Mouse (Mus musculus) liver, embryonic 12.5 days (tissue): ENCODE data around the gene Tshr. TPM values are rescaled to one million over a fixed set of nuclear protein-coding genes. Genes with fewer than 3 reads are reported as not detected.
"Not testable (repeated sequence)": the region's sequence is repeated elsewhere in the genome, so short reads cannot be mapped to it uniquely, and the experiment has no call there.

Source experiments
- ATAC-seq: fragments of 200-750 bp; cut with Nextera tagmentation; 2 replicates; pipeline ENCODE4 v1.8.0; 2017; ENCODE audit warnings: moderate number of reproducible peaks, mild to moderate bottlenecking, moderate library complexity
- H3K27ac ChIP-seq: fragments of 300-500 bp; sonication (generic); 2 replicates; pipeline ENCODE4 v1.5.1; 2016; ENCODE audit warnings: mild to moderate bottlenecking
- H3K27me3 ChIP-seq: fragments of 300-500 bp; sonication (generic); replicated peaks from 2 replicates; pipeline ENCODE4 v1.6.1; 2016; ENCODE audit warnings: mild to moderate bottlenecking, moderate library complexity
- H3K36me3 ChIP-seq: fragments of 300-500 bp; sonication (generic); 2 replicates; pipeline ENCODE4 v1.6.1; 2016; ENCODE audit warnings: mild to moderate bottlenecking, moderate library complexity
- H3K4me1 ChIP-seq: fragments of 300-500 bp; sonication (generic); 2 replicates; pipeline ENCODE4 v1.6.1; 2016
- H3K4me2 ChIP-seq: fragments of 300-500 bp; sonication (generic); 2 replicates; pipeline ENCODE4 v1.6.1; 2016; ENCODE audit warnings: mild to moderate bottlenecking, moderate library complexity
- H3K4me3 ChIP-seq: fragments of 300-500 bp; sonication (generic); 2 replicates; pipeline ENCODE4 v1.5.1; 2016; ENCODE audit warnings: mild to moderate bottlenecking, moderate library complexity
- H3K9ac ChIP-seq: fragments of 300-500 bp; sonication (generic); 2 replicates; pipeline ENCODE4 v1.6.1; 2016; ENCODE audit warnings: mild to moderate bottlenecking, moderate library complexity
- H3K9me3 ChIP-seq: fragments of 300-500 bp; sonication (generic); replicated peaks from 2 replicates; pipeline ENCODE4 v1.6.1; 2016; ENCODE audit warnings: mild to moderate bottlenecking, moderate library complexity
- WGBS: fragments of 180-500 bp; shearing (Covaris S2); methylation state at CpG from one replicate; pipeline ENCODE4 v1.1.7; 2016; ENCODE audit not compliant: insufficient replicate concordance; 5-methylcytosine and 5-hydroxymethylcytosine counted together
- polyA plus RNA-seq: library from polyadenylated mRNA; unstranded; fragments of >200 nt; fragmentation: Nextera tagmentation; extraction: Ambion mirVana; gene quantifications from 2 replicates; pipeline ENCODE4 v1.2.1, GENCODE M21; 2016

Tshr gene
- 0.05 TPM in 1 of 2 replicates, not detected in the other for polyA plus RNA-seq

DNA sequence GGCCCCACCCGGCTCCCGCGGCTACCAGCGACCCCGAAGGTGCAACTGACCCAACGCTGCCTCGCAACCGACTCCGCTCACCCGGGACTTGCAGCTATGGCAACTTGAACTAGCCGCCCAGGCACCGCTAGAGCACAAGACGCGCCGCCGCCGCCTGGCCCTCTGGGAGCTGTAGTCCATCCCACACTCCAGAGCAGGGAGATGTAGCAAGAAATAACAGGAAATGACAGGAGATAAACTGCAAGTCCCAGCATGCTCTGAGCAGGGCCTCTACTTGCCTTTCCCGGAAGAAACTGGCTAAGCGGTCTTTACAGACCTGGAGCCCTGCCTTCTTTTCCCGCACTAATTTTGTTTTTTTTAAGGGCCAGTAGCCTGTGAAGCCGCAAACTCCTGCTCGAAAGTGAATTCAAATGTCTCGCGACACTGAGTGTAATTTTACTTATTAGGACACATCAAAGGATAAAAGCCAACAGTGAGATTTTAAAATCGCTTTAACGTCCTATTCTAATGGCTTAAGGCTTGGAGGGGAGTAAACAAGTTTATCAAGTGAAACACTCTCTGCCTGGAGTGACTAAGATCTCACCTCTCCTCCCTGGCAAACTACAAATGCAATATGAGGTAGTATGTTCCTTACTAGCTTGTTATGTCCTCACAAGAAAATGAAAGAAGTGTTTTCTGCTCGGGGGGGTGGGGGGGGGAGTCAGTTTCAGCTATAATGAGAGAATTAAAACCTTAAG lies at the start of gene Tshr, which contains the start of gene Cep128:
TSS of gene Tshr (plus strand) at position 283 of the 737 bp plus-strand sequence.
TSS of gene Cep128 (minus strand) at position 129 of the 737 bp plus-strand sequence.
- under 1% methylated on average over 27 of the region's 27 CpGs for WGBS
- H3K4me3 ChIP-seq = peak within 1 kb of the TSS; percentile 69
- H3K4me2 ChIP-seq = peak within 1 kb of the TSS; percentile 78
- H3K27me3 ChIP-seq = no peaks in the 10 kb centered on the region; the same call in 1 of the 2 replicates
- peaks cover 44% of the 10 kb centered on the region for H3K4me1 ChIP-seq
- peak within 1 kb of the TSS; percentile 86 for H3K9ac ChIP-seq
- peak within 1 kb of the TSS; percentile 88 for H3K27ac ChIP-seq
- H3K36me3 ChIP-seq = peaks cover 23% of the 10 kb centered on the region
- peak; percentile 100 for ATAC-seq
- no peaks in the 10 kb centered on the region for H3K9me3 ChIP-seq

DNA sequence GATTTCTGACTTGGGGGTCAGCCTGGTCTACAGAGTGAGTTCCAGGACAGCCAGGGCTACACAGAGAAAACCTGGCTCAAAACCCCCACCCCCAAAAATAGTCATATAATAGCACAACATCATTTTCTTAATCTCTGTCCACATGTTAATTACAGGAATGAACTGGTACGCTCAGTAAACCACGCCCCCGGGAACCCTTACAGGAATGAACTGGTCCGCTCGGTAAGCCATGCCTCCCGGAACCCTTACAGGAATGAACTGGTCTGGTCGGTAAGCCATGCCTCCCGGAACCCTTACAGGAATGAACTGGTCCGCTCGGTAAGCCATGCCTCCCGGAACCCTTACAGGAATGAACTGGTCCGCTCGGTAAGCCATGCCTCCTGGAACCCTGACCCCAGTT lies 45.7 kb upstream of the Tshr start:
- not testable (repeated sequence) for H3K9ac ChIP-seq, ATAC-seq, H3K4me2 ChIP-seq, H3K27me3 ChIP-seq, H3K4me3 ChIP-seq, H3K27ac ChIP-seq, H3K9me3 ChIP-seq, H3K4me1 ChIP-seq
- H3K36me3 ChIP-seq = peaks cover 49% of the 10 kb centered on the region
- 92% methylated on average over 13 of the region's 13 CpGs for WGBS

DNA sequence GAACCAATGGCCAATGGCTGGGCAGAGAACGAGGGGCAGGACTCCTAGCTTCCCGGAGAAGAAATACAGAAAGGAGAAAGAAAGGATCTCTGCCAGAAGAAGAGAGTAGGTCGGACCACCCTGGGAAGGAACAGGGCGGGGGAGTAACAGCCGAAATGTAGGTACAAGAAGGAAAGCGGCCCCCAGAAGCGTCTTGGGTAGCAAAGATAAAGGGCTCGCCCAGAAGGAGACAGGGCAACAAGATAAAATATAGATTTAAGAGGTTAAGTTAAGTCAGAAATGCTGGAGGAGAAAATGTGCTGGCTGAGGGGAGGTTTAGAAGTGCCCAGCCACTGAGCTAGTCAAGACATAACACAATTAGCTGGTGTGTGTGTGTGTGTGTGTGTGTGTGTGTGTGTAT lies 30.6 kb upstream of the Tshr start:
- H3K9me3 ChIP-seq = no peaks in the 10 kb centered on the region
- peak overlapping the region; percentile 31; the same call in 1 of the 2 replicates for H3K9ac ChIP-seq
- H3K4me3 ChIP-seq = peak overlapping the region; percentile 21
- no peaks in the 10 kb centered on the region for H3K27me3 ChIP-seq
- peaks cover 28% of the 10 kb centered on the region for H3K36me3 ChIP-seq
- ATAC-seq = peak; percentile 96
- H3K27ac ChIP-seq = peak overlapping the region; percentile 78
- peaks cover 38% of the 10 kb centered on the region for H3K4me1 ChIP-seq
- H3K4me2 ChIP-seq = peak overlapping the region; percentile 64
- WGBS = 30% methylated on average over 8 of the region's 8 CpGs

DNA sequence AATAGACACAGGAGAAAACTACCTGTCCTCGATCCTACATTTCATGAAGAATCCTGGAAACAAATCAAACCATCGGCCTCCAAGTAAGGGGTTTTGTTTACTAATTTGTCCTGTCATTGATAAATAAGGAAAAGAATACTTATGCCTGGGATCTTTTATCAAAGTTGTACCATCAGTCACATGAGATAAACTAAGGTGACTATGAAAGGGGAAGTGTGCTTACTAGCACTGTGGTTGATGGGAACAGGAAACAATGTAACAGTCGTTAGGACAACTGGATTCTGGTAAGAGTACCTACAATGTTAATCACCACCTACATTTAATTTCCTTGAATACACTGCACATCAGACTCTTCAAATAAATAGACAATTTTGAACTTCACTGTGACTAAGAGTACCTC lies 15.2 kb upstream of the Tshr start:
- Histone ChIP-seq H3K4me1 (no peaks in the 10 kb centered on the region), H3K27ac (no peak overlapping the region), H3K27me3 (no peaks in the 10 kb centered on the region), H3K9ac (no peak overlapping the region), H3K36me3 (peaks cover 60% of the 10 kb centered on the region), H3K4me3 (no peak overlapping the region), H3K4me2 (no peak overlapping the region), H3K9me3 (no peaks in the 10 kb centered on the region)
- WGBS = 70% methylated on average over 3 of the region's 3 CpGs
- ATAC-seq = no peak

DNA sequence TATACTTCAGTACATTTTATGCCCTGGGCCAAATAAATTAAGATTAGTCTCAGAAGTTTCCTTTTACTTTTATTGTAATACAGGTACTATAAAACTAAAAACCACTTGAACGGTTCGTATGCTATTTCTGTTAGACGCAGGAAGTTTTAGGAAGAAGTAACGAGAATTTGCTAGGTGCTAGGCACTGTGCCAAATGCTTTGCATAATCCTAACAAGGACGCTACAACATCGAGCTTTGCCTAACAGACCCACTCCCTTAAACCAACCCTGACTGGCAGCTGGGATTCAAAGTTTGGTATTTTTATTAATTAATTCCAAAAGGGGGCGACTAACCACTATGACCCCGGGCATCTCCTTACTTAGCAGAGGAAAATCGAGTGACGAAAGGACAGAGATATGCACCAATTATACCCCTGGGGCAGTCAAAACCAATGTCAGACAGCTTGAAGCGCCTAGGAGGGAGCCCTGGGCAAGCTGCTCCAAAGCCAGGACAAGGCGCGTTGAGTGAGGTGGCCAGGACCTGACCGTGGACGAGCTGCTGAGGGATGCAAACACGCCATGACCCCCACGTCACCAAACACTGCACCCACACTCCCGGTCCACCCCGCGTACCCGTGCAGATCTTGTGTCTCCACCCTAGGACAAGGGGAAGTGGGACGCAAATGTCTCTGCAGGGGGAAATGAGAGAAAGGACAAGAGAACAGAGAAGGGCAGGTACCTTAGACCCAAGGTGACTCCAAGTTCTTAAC lies 673 bp upstream of the Tshr start:
- peak overlapping the region; percentile 78 for H3K4me2 ChIP-seq
- H3K9me3 ChIP-seq = no peaks in the 10 kb centered on the region
- peak overlapping the region; percentile 81 for H3K27ac ChIP-seq
- peak; percentile 74 for ATAC-seq
- H3K9ac ChIP-seq = peak overlapping the region; percentile 86
- no peaks in the 10 kb centered on the region for H3K27me3 ChIP-seq
- peaks cover 28% of the 10 kb centered on the region for H3K36me3 ChIP-seq
- peaks cover 44% of the 10 kb centered on the region for H3K4me1 ChIP-seq
- 3% methylated on average over 22 of the region's 22 CpGs for WGBS
- peak overlapping the region; percentile 69 for H3K4me3 ChIP-seq

DNA sequence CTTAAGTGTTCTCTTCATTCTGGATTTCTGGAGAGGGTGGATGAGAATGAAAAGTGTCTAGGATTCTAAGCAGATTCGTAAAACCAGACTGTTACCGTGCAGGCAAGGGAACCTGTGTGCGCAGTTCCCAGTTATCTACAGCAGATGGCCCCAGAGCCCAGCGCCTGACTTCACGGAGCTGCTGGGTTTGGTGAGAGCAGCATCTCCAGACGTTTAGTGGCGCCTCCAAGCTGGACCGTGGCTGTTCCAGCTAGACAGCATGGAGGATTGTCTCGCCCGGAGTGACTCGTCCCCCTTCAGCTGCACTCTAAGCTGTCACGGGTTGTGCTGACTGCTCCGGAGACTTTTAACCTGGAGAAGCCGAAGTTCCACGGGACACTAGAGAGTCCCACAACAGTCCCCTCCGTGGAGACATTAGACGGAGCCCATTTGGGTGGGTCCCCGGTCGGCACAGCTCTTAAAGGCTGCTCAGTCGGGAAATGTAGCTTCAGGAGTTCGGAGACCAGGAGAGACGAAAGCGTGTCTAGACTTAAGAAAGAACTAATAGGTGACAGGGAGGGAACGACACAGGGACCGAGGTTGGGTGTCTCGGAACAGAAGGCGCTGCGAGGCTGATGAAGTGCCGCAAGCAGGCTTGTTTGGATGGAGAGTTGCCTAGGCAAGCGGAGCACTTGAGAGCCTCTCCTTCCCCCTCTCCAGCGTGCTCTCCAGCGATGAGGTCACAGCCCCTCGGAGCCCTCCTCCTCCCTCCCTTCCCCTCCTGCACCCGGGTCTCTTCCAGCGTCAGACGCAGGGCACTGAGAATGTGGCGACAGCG lies 16.1 kb downstream of the Tshr start:
- Histone ChIP-seq H3K36me3 (no peaks in the 10 kb centered on the region), H3K9me3 (no peaks in the 10 kb centered on the region), H3K9ac (peak overlapping the region; percentile 6; the same call in 1 of the 2 replicates), H3K4me3 (peak overlapping the region; percentile 39), H3K27ac (no peak overlapping the region), H3K4me2 (peak overlapping the region; percentile 67), H3K4me1 (peaks cover 5% of the 10 kb centered on the region), H3K27me3 (peaks cover 58% of the 10 kb centered on the region)
- 2% methylated on average over 38 of the region's 38 CpGs for WGBS
- peak; percentile 44; the same call in 1 of the 2 replicates for ATAC-seq

DNA sequence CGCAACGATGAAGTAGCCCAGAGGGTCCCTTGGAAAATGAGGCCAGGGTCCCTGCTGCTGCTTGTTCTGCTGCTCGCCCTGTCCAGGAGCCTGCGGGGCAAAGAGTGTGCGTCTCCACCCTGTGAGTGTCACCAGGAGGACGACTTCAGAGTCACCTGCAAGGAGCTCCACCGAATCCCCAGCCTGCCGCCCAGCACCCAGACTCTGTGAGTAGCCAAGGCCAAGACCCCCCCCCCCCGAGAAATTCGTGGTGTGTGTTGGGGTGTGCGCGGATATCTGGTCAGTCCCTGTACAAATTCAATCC lies 16.6 kb downstream of the Tshr start:
- Histone ChIP-seq H3K9me3 (no peaks in the 10 kb centered on the region), H3K4me1 (peaks cover 5% of the 10 kb centered on the region), H3K27me3 (peaks cover 58% of the 10 kb centered on the region), H3K36me3 (no peaks in the 10 kb centered on the region), H3K9ac (peak overlapping the region; percentile 6; the same call in 1 of the 2 replicates), H3K27ac (no peak overlapping the region), H3K4me3 (peak overlapping the region; percentile 39), H3K4me2 (peak overlapping the region; percentile 67)
- WGBS = 9% methylated on average over 12 of the region's 12 CpGs
- ATAC-seq = 0 out of 2 replicates have a peak, but pooled peaks have one; percentile 21

DNA sequence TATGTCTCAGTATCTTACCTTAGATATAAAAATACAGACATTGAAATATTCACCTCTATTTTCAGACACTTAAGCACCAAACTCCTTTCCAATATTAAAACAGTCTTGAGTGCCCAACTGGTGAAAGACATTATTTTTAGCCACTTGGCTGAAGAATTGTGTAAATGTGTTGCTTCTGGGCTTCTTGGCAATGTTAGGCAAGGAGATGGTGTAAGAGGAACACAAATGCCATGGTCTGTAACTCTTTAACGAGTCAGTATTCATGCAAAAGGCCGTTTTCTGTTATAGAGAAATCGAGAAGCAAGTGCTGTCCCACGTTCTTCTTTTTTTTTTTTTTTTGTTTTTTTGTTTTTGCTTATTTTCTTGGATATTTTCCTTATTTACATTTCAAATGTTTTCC lies 25.9 kb downstream of the Tshr start:
- no peak overlapping the region for H3K4me2 ChIP-seq
- WGBS = 80% methylated on average over 4 of the region's 4 CpGs
- no peak for ATAC-seq
- H3K4me1 ChIP-seq = no peaks in the 10 kb centered on the region
- no peak overlapping the region for H3K4me3 ChIP-seq
- H3K36me3 ChIP-seq = no peaks in the 10 kb centered on the region
- H3K27ac ChIP-seq = no peak overlapping the region
- no peak overlapping the region for H3K9ac ChIP-seq
- H3K27me3 ChIP-seq = no peaks in the 10 kb centered on the region
- no peaks in the 10 kb centered on the region for H3K9me3 ChIP-seq

DNA sequence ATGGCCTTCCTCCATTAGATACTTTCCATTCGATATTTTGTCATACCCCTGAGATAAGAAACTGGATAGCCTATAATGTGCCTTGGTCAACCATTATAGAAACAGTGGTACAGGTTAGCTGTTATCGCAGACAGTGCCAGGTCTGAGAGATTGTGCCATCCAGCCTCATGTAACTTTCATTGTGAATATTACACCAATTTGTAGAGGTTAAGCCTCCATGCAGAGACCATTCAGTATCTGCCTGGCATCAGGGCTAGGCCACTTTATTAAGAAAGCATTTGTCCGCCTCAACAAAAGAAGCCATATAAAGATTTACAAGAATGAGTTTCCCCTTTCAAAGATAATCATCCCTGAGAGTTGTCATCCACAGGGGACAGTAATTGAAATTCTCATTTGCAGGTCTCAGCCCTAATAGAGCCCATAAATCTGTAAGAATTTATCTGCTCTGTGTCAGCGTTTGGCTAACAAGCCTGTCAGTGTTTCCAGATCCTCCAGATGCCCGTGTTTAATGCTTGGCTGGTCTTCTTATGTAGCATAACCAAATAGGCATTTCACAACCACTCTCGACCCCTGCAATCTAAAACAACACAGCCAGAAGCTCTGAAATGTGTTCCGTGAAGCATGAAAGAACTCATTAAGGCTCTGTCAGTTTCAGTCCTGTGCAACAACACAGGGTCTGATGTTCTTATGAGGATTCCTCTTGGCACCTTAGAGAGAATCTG lies 28.3 kb downstream of the Tshr start:
- no peak overlapping the region for H3K27ac ChIP-seq
- ATAC-seq = no peak
- H3K4me2 ChIP-seq = no peak overlapping the region
- no peak overlapping the region for H3K9ac ChIP-seq
- H3K4me3 ChIP-seq = no peak overlapping the region
- no peaks in the 10 kb centered on the region for H3K27me3 ChIP-seq
- H3K36me3 ChIP-seq = no peaks in the 10 kb centered on the region
- H3K4me1 ChIP-seq = no peaks in the 10 kb centered on the region
- WGBS = 60% methylated on average over 7 of the region's 7 CpGs
- H3K9me3 ChIP-seq = no peaks in the 10 kb centered on the region

DNA sequence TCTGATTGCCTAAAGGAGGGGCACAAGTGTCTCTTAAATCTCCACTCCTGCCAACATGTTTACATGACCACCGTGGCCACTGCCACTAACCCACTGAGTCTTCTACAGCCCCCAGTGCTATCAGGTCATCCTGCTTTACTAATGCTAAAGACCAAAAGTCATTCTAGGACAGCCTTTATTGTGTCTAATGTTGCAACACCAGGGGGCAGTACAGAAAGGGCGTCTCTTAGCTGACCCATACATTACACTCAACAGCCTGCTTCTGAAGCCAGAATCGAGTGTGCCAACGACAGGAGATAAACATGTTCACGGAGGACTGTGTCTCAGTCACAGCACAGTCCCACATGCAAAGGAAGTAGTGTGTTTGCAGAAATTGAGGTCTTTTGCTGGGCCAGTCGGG lies 30.7 kb downstream of the Tshr start:
- Histone ChIP-seq H3K4me1 (no peaks in the 10 kb centered on the region), H3K9me3 (no peaks in the 10 kb centered on the region), H3K4me3 (no peak overlapping the region), H3K4me2 (no peak overlapping the region), H3K27me3 (no peaks in the 10 kb centered on the region), H3K9ac (no peak overlapping the region), H3K36me3 (no peaks in the 10 kb centered on the region), H3K27ac (no peak overlapping the region)
- 66% methylated on average over 6 of the region's 6 CpGs for WGBS
- ATAC-seq = no peak

DNA sequence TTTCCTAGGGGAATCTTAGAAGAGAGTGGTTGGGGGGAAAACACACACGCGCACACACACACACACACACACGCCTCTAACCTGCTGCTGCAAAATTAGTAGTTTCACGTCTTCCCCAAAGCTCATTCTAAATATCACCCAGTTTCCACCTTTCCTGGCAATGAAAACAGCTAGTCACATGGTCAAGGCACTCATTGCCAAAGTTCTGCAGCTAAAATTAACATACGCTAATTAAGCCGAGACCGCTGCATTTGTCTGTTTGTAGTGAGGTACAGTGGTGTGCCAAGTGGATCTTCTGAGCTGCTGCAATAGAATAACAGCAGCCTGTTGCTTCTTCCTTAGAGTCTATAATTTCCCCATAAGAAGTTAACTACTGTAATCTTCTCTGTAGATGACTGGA lies 32.5 kb downstream of the Tshr start:
- Histone ChIP-seq H3K36me3 (no peaks in the 10 kb centered on the region), H3K27me3 (no peaks in the 10 kb centered on the region), H3K4me1 (no peaks in the 10 kb centered on the region), H3K4me3 (no peak overlapping the region), H3K4me2 (no peak overlapping the region), H3K9me3 (no peaks in the 10 kb centered on the region), H3K9ac (no peak overlapping the region), H3K27ac (no peak overlapping the region)
- ATAC-seq = no peak
- 84% methylated on average over 7 of the region's 7 CpGs for WGBS
